ENCODE assay signal across 8 mouse cellular contexts in the genomic region with DNA sequence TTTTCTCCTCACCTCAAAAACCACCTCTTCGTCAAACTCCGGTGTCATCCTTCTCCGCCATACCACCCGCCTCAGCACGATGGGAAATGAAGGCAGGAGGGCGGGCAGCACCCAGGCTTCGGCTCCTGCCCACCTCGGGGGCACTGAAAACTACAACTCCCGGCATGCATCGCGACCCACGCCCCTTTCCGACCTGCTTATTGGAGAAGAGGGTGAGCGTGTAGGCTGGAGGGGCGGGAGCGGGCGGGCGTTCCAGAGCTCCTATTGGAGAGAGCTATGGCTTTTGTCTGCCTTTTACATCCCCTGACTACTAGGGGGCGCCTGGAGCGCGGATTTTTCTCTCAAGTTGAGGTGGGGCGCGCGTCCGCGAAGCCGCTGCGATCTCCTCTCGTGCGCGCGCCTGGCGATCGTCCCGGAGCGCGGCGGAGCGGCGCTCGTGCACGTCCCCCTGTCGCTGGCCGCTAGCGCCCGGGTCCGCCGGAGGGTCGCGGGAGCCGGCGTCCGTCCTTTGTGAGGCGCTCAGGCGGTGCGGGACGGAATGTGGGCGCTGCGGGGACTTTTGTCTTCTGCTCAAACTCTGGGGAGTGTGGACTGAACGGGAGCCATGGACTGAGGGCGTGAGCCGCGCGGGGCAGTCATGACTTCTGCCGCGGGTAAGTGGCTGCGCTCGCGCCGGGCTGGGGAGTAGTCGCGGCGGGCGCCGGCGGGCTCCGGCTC. TPM values are rescaled to one million over a fixed set of nuclear protein-coding genes. Genes with fewer than 3 reads are reported as not detected.
DNase-seq lines count a peak whose midpoint lies in the region; ATAC-seq and TF ChIP-seq lines count a peak whose summit lies in the region.

Vezt (minus strand) TSS at position 160 of the 717 bp plus-strand sequence.
Fgd6 (plus strand) TSS at position 344 of the 717 bp plus-strand sequence.

- H3K4me2 ChIP-seq in embryonic facial prominence, embryonic 15.5 days (replicated peaks), result peak within 1 kb of the TSS; percentile 78
- H3K4me2 ChIP-seq in limb, embryonic 14.5 days (replicated peaks; ENCODE audit: low read depth, low read length, severe bottlenecking), result peak within 1 kb of the TSS; percentile 67
- H3K4me2 ChIP-seq in midbrain, postnatal 0 days (ENCODE audit: low read depth, low read length, poor library complexity, severe bottlenecking), result peak within 1 kb of the TSS; percentile 92

- peak; percentile 67; the same call in 1 of the 2 replicates for TF ChIP-seq POLR2A in bone marrow, adult 2 months (IDR thresholded peaks at IDR 0.05; ENCODE audit: borderline replicate concordance, control insufficient read depth, low read depth, low read length)
- TF ChIP-seq POLR2A in limb, embryonic 14.5 days (IDR thresholded peaks at IDR 0.05; ENCODE audit: borderline replicate concordance, extremely low read depth, insufficient read depth, insufficient read length), result peak; percentile 72; the same call in 1 of the 2 replicates

- no peaks in the 10 kb centered on the region for H3K27me3 ChIP-seq in embryonic facial prominence, embryonic 15.5 days
- no peaks in the 10 kb centered on the region for H3K27me3 ChIP-seq in limb, embryonic 14.5 days (ENCODE audit: control insufficient read depth, insufficient read depth, low read length)
- no peaks in the 10 kb centered on the region for H3K27me3 ChIP-seq in midbrain, postnatal 0 days (ENCODE audit: insufficient read depth, low read length)

- no peaks in the 10 kb centered on the region for H3K36me3 ChIP-seq in embryonic facial prominence, embryonic 15.5 days
- peaks cover 5% of the 10 kb centered on the region; the same call in 1 of the 2 replicates for H3K36me3 ChIP-seq in limb, embryonic 14.5 days (ENCODE audit: control insufficient read depth, insufficient read depth, low read length)
- no peaks in the 10 kb centered on the region for H3K36me3 ChIP-seq in midbrain, postnatal 0 days (ENCODE audit: insufficient read depth, low read length)

- DNase-seq in 416B (ENCODE audit: low read depth), result peak; percentile 99
- peak; percentile 99 for DNase-seq in heart, adult 8-10 months (ENCODE audit: low spot score)
- peak; percentile 99 for DNase-seq in kidney, adult 9 months
- DNase-seq in limb, embryonic 14.5 days (ENCODE audit: low spot score), result peak; percentile 99
- peak; percentile 100 for DNase-seq in midbrain, postnatal 0 days (ENCODE audit: low spot score)
- DNase-seq in spleen, postnatal 14 days (ENCODE audit: low spot score in 2 of 2), result peak; percentile 98 to 99

- peak; percentile 98 for ATAC-seq in embryonic facial prominence, embryonic 15.5 days (ENCODE audit: insufficient number of reproducible peaks, low FRiP score, low TSS enrichment, low read depth)
- ATAC-seq in limb, embryonic 14.5 days (ENCODE audit: low FRiP score, low read depth), result peak; percentile 99
- ATAC-seq in midbrain, postnatal 0 days (ENCODE audit: low FRiP score), result peak; percentile 99

- peak within 1 kb of the TSS; percentile 84 for H3K27ac ChIP-seq in bone marrow, adult 2 months (ENCODE audit: control insufficient read depth, insufficient read depth, low read depth, low read length, poor library complexity)
- peak within 1 kb of the TSS; percentile 66 for H3K27ac ChIP-seq in embryonic facial prominence, embryonic 15.5 days (replicated peaks)
- peak within 1 kb of the TSS; percentile 28; the same call in 1 of the 2 replicates for H3K27ac ChIP-seq in limb, embryonic 14.5 days (replicated peaks; ENCODE audit: low read depth, low read length)
- peak within 1 kb of the TSS; percentile 91 for H3K27ac ChIP-seq in midbrain, postnatal 0 days (ENCODE audit: low read depth, low read length)

- TF ChIP-seq CTCF in bone marrow, adult 2 months (IDR thresholded peaks at IDR 0.05; ENCODE audit: control insufficient read depth, insufficient read depth, low read length), result peak; percentile 57
- peak; percentile 80 for TF ChIP-seq CTCF in midbrain, postnatal 0 days (IDR thresholded peaks at IDR 0.05)

- H3K4me3 ChIP-seq in bone marrow, adult 2 months (replicated peaks; ENCODE audit: control insufficient read depth, low read depth, low read length), result peak within 1 kb of the TSS; percentile 97
- peak within 1 kb of the TSS; percentile 86 for H3K4me3 ChIP-seq in embryonic facial prominence, embryonic 15.5 days (replicated peaks)
- H3K4me3 ChIP-seq in limb, embryonic 14.5 days (replicated peaks; ENCODE audit: low read length), result peak within 1 kb of the TSS; percentile 73
- H3K4me3 ChIP-seq in midbrain, postnatal 0 days (ENCODE audit: low read depth, low read length), result peak within 1 kb of the TSS; percentile 93

- H3K9me3 ChIP-seq in embryonic facial prominence, embryonic 15.5 days (replicated peaks), result no peaks in the 10 kb centered on the region
- H3K9me3 ChIP-seq in limb, embryonic 14.5 days (ENCODE audit: control insufficient read depth, low read length), result no peaks in the 10 kb centered on the region
- no peaks in the 10 kb centered on the region for H3K9me3 ChIP-seq in midbrain, postnatal 0 days (ENCODE audit: low read length)

- H3K9ac ChIP-seq in embryonic facial prominence, embryonic 15.5 days, result peak within 1 kb of the TSS; percentile 81
- peak within 1 kb of the TSS; percentile 79 for H3K9ac ChIP-seq in limb, embryonic 14.5 days (ENCODE audit: low read depth, low read length, severe bottlenecking)
- peak within 1 kb of the TSS; percentile 94 for H3K9ac ChIP-seq in midbrain, postnatal 0 days (replicated peaks; ENCODE audit: low read length, poor library complexity, severe bottlenecking)

- H3K4me1 ChIP-seq in bone marrow, adult 2 months (ENCODE audit: control insufficient read depth, insufficient read depth, low read length), result no peaks in the 10 kb centered on the region; the same call in none of the 2 replicates
- peaks cover 15% of the 10 kb centered on the region for H3K4me1 ChIP-seq in embryonic facial prominence, embryonic 15.5 days
- peaks cover 19% of the 10 kb centered on the region for H3K4me1 ChIP-seq in limb, embryonic 14.5 days (ENCODE audit: control insufficient read depth, insufficient read depth, low read length)
- no peaks in the 10 kb centered on the region for H3K4me1 ChIP-seq in midbrain, postnatal 0 days (ENCODE audit: insufficient read depth, low read length)

- WGBS in bone marrow, adult 2 months, result under 1% methylated on average over 77 of the region's 77 CpGs
- WGBS in embryonic facial prominence, embryonic 15.5 days, result under 1% methylated on average over 77 of the region's 77 CpGs
- WGBS in limb, embryonic 14.5 days, result under 1% methylated on average over 52 of the region's 77 CpGs
- under 1% methylated on average over 64 of the region's 77 CpGs for WGBS in midbrain, postnatal 0 days

RNA-seq across cellular contexts. Expression of gene Vezt, which starts in this region (rescaled TPM):
- polyA plus RNA-seq in bone marrow, adult 2 months (2011; ENCODE audit: insufficient read depth, insufficient read length, low replicate concordance, missing spikeins), result 6.6 and 7.9 TPM in 2 replicates
- polyA plus RNA-seq in embryonic facial prominence, embryonic 15.5 days (2015; fragmentation: Nextera tagmentation; extraction: Ambion mirVana), result 25.0 and 29.6 TPM in 2 replicates
- total RNA-seq in heart, adult 8-10 months (2022), result 10 to 100 TPM; 38.7 to 42.8 (median 41.4) TPM
- polyA plus RNA-seq in limb, embryonic 14.5 days (2012; rRNA removed), result 23.8 and 24.5 TPM in 2 replicates
- polyA plus RNA-seq in limb, embryonic 14.5 days (2014; fragmentation: Nextera tagmentation; extraction: Ambion mirVana), result 27.7 and 28.1 TPM in 2 replicates
- total RNA-seq in midbrain, postnatal 0 days (2014; rRNA removed), result 38.2 and 57.3 TPM in 2 replicates
- polyA plus RNA-seq in midbrain, postnatal 0 days (2015; fragmentation: Nextera tagmentation; extraction: Ambion mirVana), result 38.6 and 39.3 TPM in 2 replicates

RNA-seq across cellular contexts. Expression of gene Fgd6, which starts in this region (rescaled TPM):
- polyA plus RNA-seq in bone marrow, adult 2 months (2011; ENCODE audit: insufficient read depth, insufficient read length, low replicate concordance, missing spikeins), result 3.6 and 4.0 TPM in 2 replicates
- 2.4 and 2.6 TPM in 2 replicates for polyA plus RNA-seq in embryonic facial prominence, embryonic 15.5 days (2015; fragmentation: Nextera tagmentation; extraction: Ambion mirVana)
- 1 to 10 TPM; 5.4 to 6.2 (median 5.7) TPM for total RNA-seq in heart, adult 8-10 months (2022)
- polyA plus RNA-seq in limb, embryonic 14.5 days (2012; rRNA removed), result 5.5 and 5.9 TPM in 2 replicates
- polyA plus RNA-seq in limb, embryonic 14.5 days (2014; fragmentation: Nextera tagmentation; extraction: Ambion mirVana), result 3.2 TPM in 2 replicates
- total RNA-seq in midbrain, postnatal 0 days (2014; rRNA removed), result 3.1 and 3.5 TPM in 2 replicates
- polyA plus RNA-seq in midbrain, postnatal 0 days (2015; fragmentation: Nextera tagmentation; extraction: Ambion mirVana), result 1.2 and 1.4 TPM in 2 replicates

Comparison
In these comparisons a context has a peak if more than half of its experiments do, and no peak if none do; other contexts are left out.
1. Peak in every context shown above with its lines: DNase-seq, ATAC-seq, H3K4me3 ChIP-seq and H3K27ac ChIP-seq.
2. H3K27ac ChIP-seq: peak in every context shown above with its lines; median percentile 91 in midbrain, postnatal 0 days; 84 in bone marrow, adult 2 months; 66 in embryonic facial prominence, embryonic 15.5 days; 28 in limb, embryonic 14.5 days.